Comparison of ENCODE assay signal across 8 mouse cellular contexts in the genomic region with DNA sequence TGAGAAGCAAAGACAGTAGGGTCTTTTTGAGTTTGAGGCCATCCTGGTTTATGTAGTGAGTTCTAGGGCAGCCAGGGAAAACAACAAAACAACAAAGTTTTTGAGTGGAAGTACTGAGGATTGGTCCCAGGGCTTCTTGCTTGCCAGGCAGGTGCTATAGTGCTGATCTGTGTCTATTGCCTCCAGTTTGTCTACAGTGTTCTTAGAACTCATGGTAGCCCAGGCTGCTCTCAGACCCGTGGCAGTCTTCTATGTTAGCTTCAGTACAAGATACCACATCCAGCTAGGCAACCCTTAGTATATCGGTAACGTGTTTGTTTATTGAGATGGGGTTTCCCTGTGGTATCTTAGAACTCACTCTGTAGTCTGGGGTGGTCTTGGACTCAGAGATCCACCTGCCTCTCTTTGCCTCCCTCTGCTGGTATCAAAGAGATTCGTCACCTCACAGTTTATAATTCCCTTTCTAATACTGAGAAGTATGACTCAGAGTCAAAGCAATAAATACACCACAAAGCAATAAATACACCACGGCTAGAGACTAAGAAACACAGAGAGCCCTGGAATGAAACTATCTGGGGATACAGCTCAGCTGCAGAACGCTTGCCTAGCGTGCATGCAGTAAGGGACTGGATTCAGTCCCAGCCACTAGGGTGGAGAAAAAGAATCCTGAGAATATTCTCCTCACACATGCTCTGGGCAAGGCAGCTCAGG. TPM values are rescaled to one million over a fixed set of nuclear protein-coding genes. Genes with fewer than 3 reads are reported as not detected.
DNase-seq lines count a peak whose midpoint lies in the region; ATAC-seq lines count a peak whose summit lies in the region.

No protein-coding gene starts in this region.

- 57% methylated on average over 7 of the region's 7 CpGs for WGBS in midbrain, embryonic 16.5 days
- WGBS in midbrain, embryonic 13.5 days, result 73% methylated on average over 7 of the region's 7 CpGs
- WGBS in forebrain, embryonic 16.5 days, result 55% methylated on average over 7 of the region's 7 CpGs
- 40% methylated on average over 7 of the region's 7 CpGs for WGBS in kidney, embryonic 16.5 days

- no peak overlapping the region for H3K9ac ChIP-seq in midbrain, embryonic 16.5 days (ENCODE audit: low read depth, low read length)
- no peak overlapping the region for H3K9ac ChIP-seq in midbrain, embryonic 13.5 days (replicated peaks)
- no peak overlapping the region for H3K9ac ChIP-seq in forebrain, embryonic 16.5 days (replicated peaks; ENCODE audit: low read depth, low read length)
- H3K9ac ChIP-seq in kidney, embryonic 16.5 days (replicated peaks; ENCODE audit: low read length), result no peak overlapping the region

- H3K4me2 ChIP-seq in midbrain, embryonic 16.5 days (ENCODE audit: low read length), result no peak overlapping the region
- no peak overlapping the region for H3K4me2 ChIP-seq in midbrain, embryonic 13.5 days (replicated peaks)
- no peak overlapping the region for H3K4me2 ChIP-seq in forebrain, embryonic 16.5 days (ENCODE audit: low read length)
- H3K4me2 ChIP-seq in kidney, embryonic 16.5 days (replicated peaks; ENCODE audit: low read depth, low read length), result no peak overlapping the region

- no peaks in the 10 kb centered on the region; the same call in none of the 2 replicates for H3K4me1 ChIP-seq in midbrain, embryonic 16.5 days (ENCODE audit: control insufficient read depth, insufficient read depth, low read length)
- peaks cover 21% of the 10 kb centered on the region for H3K4me1 ChIP-seq in midbrain, embryonic 13.5 days (replicated peaks)
- H3K4me1 ChIP-seq in forebrain, embryonic 16.5 days (replicated peaks; ENCODE audit: control insufficient read depth, insufficient read depth, low read length), result peaks cover 17% of the 10 kb centered on the region; the same call in 1 of the 2 replicates
- H3K4me1 ChIP-seq in kidney, embryonic 16.5 days (ENCODE audit: insufficient read depth, low read length), result peaks cover 33% of the 10 kb centered on the region

- H3K27ac ChIP-seq in midbrain, embryonic 16.5 days (ENCODE audit: low read length), result no peak overlapping the region
- H3K27ac ChIP-seq in midbrain, embryonic 13.5 days, result no peak overlapping the region
- no peak overlapping the region for H3K27ac ChIP-seq in forebrain, embryonic 16.5 days (ENCODE audit: low read length)
- no peak overlapping the region for H3K27ac ChIP-seq in kidney, embryonic 16.5 days (ENCODE audit: low read length)

- peak; percentile 23 for DNase-seq in gastrocnemius, postnatal 14 days
- no peak for DNase-seq in gastrocnemius, postnatal 10 days
- DNase-seq in skeletal muscle tissue, adult 2 months (ENCODE audit: low read depth, low spot score), result peak; percentile 40

- intact Hi-C loops in gastrocnemius, postnatal 14 days (cut with DNase I; ENCODE audit: low total_unique reads), result no loop called here

- H3K27me3 ChIP-seq in midbrain, embryonic 16.5 days (ENCODE audit: control insufficient read depth, insufficient read depth, low read depth, low read length), result no peaks in the 10 kb centered on the region
- no peaks in the 10 kb centered on the region for H3K27me3 ChIP-seq in midbrain, embryonic 13.5 days
- H3K27me3 ChIP-seq in forebrain, embryonic 16.5 days (replicated peaks; ENCODE audit: control insufficient read depth, insufficient read depth, low read length), result no peaks in the 10 kb centered on the region
- no peaks in the 10 kb centered on the region for H3K27me3 ChIP-seq in kidney, embryonic 16.5 days (ENCODE audit: insufficient read depth, low read length)

- peak; percentile 50; the same call in 1 of the 2 replicates for ATAC-seq in midbrain, embryonic 16.5 days
- ATAC-seq in midbrain, embryonic 13.5 days, result no peak
- peak; percentile 54 for ATAC-seq in forebrain, embryonic 16.5 days
- ATAC-seq in kidney, embryonic 16.5 days (ENCODE audit: low FRiP score, low TSS enrichment), result no peak; the same call in 1 of the 2 replicates
- ATAC-seq in erythroid progenitor cell, adult 5-6 weeks (replicated peaks; ENCODE audit: low FRiP score, poor library complexity, severe bottlenecking), result no peak

- no peaks in the 10 kb centered on the region for H3K9me3 ChIP-seq in midbrain, embryonic 16.5 days (replicated peaks; ENCODE audit: control insufficient read depth, low read length, poor library complexity, severe bottlenecking)
- H3K9me3 ChIP-seq in midbrain, embryonic 13.5 days, result no peaks in the 10 kb centered on the region
- H3K9me3 ChIP-seq in forebrain, embryonic 16.5 days (ENCODE audit: control insufficient read depth, low read length), result no peaks in the 10 kb centered on the region
- H3K9me3 ChIP-seq in kidney, embryonic 16.5 days (ENCODE audit: low read length), result no peaks in the 10 kb centered on the region

- H3K36me3 ChIP-seq in midbrain, embryonic 16.5 days (ENCODE audit: control insufficient read depth, insufficient read depth, low read length), result no peaks in the 10 kb centered on the region
- H3K36me3 ChIP-seq in midbrain, embryonic 13.5 days, result no peaks in the 10 kb centered on the region
- H3K36me3 ChIP-seq in forebrain, embryonic 16.5 days (ENCODE audit: control insufficient read depth, insufficient read depth), result no peaks in the 10 kb centered on the region
- no peaks in the 10 kb centered on the region for H3K36me3 ChIP-seq in kidney, embryonic 16.5 days (ENCODE audit: insufficient read depth, low read length)

- no peak overlapping the region for H3K4me3 ChIP-seq in midbrain, embryonic 16.5 days (ENCODE audit: low read depth, low read length)
- no peak overlapping the region for H3K4me3 ChIP-seq in midbrain, embryonic 13.5 days (replicated peaks)
- H3K4me3 ChIP-seq in forebrain, embryonic 16.5 days (replicated peaks; ENCODE audit: low read length), result no peak overlapping the region
- H3K4me3 ChIP-seq in kidney, embryonic 16.5 days (ENCODE audit: low read length), result no peak overlapping the region

RNA-seq across cellular contexts. Expression of a gene that starts 51.1 kb away (rescaled TPM):
- total RNA-seq in gastrocnemius, postnatal 14 days (2021), result 10 to 100 TPM; 53.3 to 53.6 TPM
- total RNA-seq in gastrocnemius, postnatal 10 days (2021), result 10 to 100 TPM; 51.7 to 56.8 TPM
- polyA plus RNA-seq in midbrain, embryonic 16.5 days (2015; fragmentation: Nextera tagmentation; extraction: Ambion mirVana), result 119 and 125 TPM in 2 replicates
- 108 and 114 TPM in 2 replicates for polyA plus RNA-seq in midbrain, embryonic 13.5 days (2015; fragmentation: Nextera tagmentation; extraction: Ambion mirVana)
- polyA plus RNA-seq in forebrain, embryonic 16.5 days (2015; fragmentation: Nextera tagmentation; extraction: Ambion mirVana), result 125 and 137 TPM in 2 replicates
- 91.3 and 95.2 TPM in 2 replicates for polyA plus RNA-seq in kidney, embryonic 16.5 days (2015; fragmentation: Nextera tagmentation; extraction: Ambion mirVana)
- 8.4 and 16.6 TPM in 2 replicates for total RNA-seq in erythroid progenitor cell, adult 5-6 weeks (2015; ENCODE audit: low replicate concordance)
- 14.9 and 30.0 TPM in 2 replicates for total RNA-seq in erythroid progenitor cell, adult 5-6 weeks (2017; ENCODE audit: low replicate concordance)

Comparison
In these comparisons a context has a peak if more than half of its experiments do, and no peak if none do; other contexts are left out.
1. ATAC-seq: peak in midbrain, embryonic 16.5 days (single experiment) and forebrain, embryonic 16.5 days (single experiment); none in midbrain, embryonic 13.5 days (single experiment), kidney, embryonic 16.5 days (single experiment) and erythroid progenitor cell, adult 5-6 weeks (single experiment).